Mouse (Mus musculus): ENCODE measurements around the gene Efna4. TPM values are rescaled to one million over a fixed set of nuclear protein-coding genes. Genes with fewer than 3 reads are reported as not detected.

Gene Efna4
- polyA plus RNA-seq, 1 experiment, result 0.64 TPM

- no peak for TF ChIP-seq CTCF (IDR thresholded peaks at IDR 0.05; ENCODE audit: borderline replicate concordance, insufficient read depth, low read depth, low read length)
- TF ChIP-seq POLR2A (IDR thresholded peaks at IDR 0.05; ENCODE audit: borderline replicate concordance, insufficient read depth, low read length), result no peak
- Histone ChIP-seq H3K27ac (ENCODE audit: insufficient read depth, low read length) (no peak overlapping the region), H3K4me3 (replicated peaks; ENCODE audit: insufficient read depth, low read depth, low read length) (no peak overlapping the region), H3K4me1 (ENCODE audit: control insufficient read depth, insufficient read depth, low read length) (0 out of 2 replicates have a peak, but pooled peaks cover 2% of the 10 kb centered on the region), H3K27me3 (ENCODE audit: control insufficient read depth, insufficient read depth, low read length) (no peaks in the 10 kb centered on the region)
- DNase-seq, result no peak
- WGBS, result 52% methylated on average over 5 of the region's 5 CpGs
Observed at GRCm38 (mm10) chr3:89373581-89374231, 35.9 kb upstream of the Efna4 start.

- peak in 1 of 2 experiments; percentile 3 for DNase-seq
- 70% methylated on average over 11 of the region's 11 CpGs for WGBS
- no peaks in the 10 kb centered on the region for H3K4me1 ChIP-seq (ENCODE audit: control insufficient read depth, insufficient read depth, low read length)
- H3K27ac ChIP-seq (ENCODE audit: insufficient read depth, low read length), result no peak overlapping the region
- no peak for TF ChIP-seq CTCF (IDR thresholded peaks at IDR 0.05; ENCODE audit: borderline replicate concordance, insufficient read depth, low read depth, low read length)
- TF ChIP-seq POLR2A (IDR thresholded peaks at IDR 0.05; ENCODE audit: borderline replicate concordance, insufficient read depth, low read length), result no peak
- H3K4me3 ChIP-seq (replicated peaks; ENCODE audit: insufficient read depth, low read depth, low read length), result no peak overlapping the region
- H3K27me3 ChIP-seq (ENCODE audit: control insufficient read depth, insufficient read depth, low read length), result no peaks in the 10 kb centered on the region
Observed at GRCm38 (mm10) chr3:89367338-89367737, 29.5 kb upstream of the Efna4 start.

- peak in 1 of 2 experiments; percentile 4 for DNase-seq
- Histone ChIP-seq H3K4me1 (ENCODE audit: control insufficient read depth, insufficient read depth, low read length) (no peaks in the 10 kb centered on the region), H3K27me3 (ENCODE audit: control insufficient read depth, insufficient read depth, low read length) (no peaks in the 10 kb centered on the region), H3K4me3 (replicated peaks; ENCODE audit: insufficient read depth, low read depth, low read length) (no peak overlapping the region), H3K27ac (ENCODE audit: insufficient read depth, low read length) (no peak overlapping the region)
- WGBS, result 80% methylated on average over 20 of the region's 20 CpGs
- TF ChIP-seq CTCF (IDR thresholded peaks at IDR 0.05; ENCODE audit: borderline replicate concordance, insufficient read depth, low read depth, low read length) (no peak), POLR2A (IDR thresholded peaks at IDR 0.05; ENCODE audit: borderline replicate concordance, insufficient read depth, low read length) (no peak)
Observed at GRCm38 (mm10) chr3:89365486-89366414, 27.9 kb upstream of the Efna4 start.

GRCm38 (mm10) chr3:89365153-89365485, 27.3 kb upstream of the Efna4 start, which contains the start of gene Dcst1:
Gene Dcst1, minus strand, starts transcription at chr3:89365253.
- WGBS, result 83% methylated on average over 11 of the region's 11 CpGs
- Histone ChIP-seq H3K27ac (ENCODE audit: insufficient read depth, low read length) (no peak within 1 kb of the TSS), H3K4me3 (replicated peaks; ENCODE audit: insufficient read depth, low read depth, low read length) (no peak within 1 kb of the TSS), H3K27me3 (ENCODE audit: control insufficient read depth, insufficient read depth, low read length) (no peaks in the 10 kb centered on the region), H3K4me1 (ENCODE audit: control insufficient read depth, insufficient read depth, low read length) (no peaks in the 10 kb centered on the region)
- TF ChIP-seq CTCF (IDR thresholded peaks at IDR 0.05; ENCODE audit: borderline replicate concordance, insufficient read depth, low read depth, low read length) (no peak), POLR2A (IDR thresholded peaks at IDR 0.05; ENCODE audit: borderline replicate concordance, insufficient read depth, low read length) (no peak)
- no peak for DNase-seq

- WGBS, result 52% methylated on average over 8 of the region's 8 CpGs
- no peak for TF ChIP-seq CTCF (IDR thresholded peaks at IDR 0.05; ENCODE audit: borderline replicate concordance, insufficient read depth, low read depth, low read length)
- TF ChIP-seq POLR2A (IDR thresholded peaks at IDR 0.05; ENCODE audit: borderline replicate concordance, insufficient read depth, low read length), result no peak
- H3K4me1 ChIP-seq (ENCODE audit: control insufficient read depth, insufficient read depth, low read length), result no peaks in the 10 kb centered on the region
- no peaks in the 10 kb centered on the region for H3K27me3 ChIP-seq (ENCODE audit: control insufficient read depth, insufficient read depth, low read length)
- no peak overlapping the region for H3K27ac ChIP-seq (ENCODE audit: insufficient read depth, low read length)
- peak in 1 of 2 experiments; percentile 3 for DNase-seq
- H3K4me3 ChIP-seq (replicated peaks; ENCODE audit: insufficient read depth, low read depth, low read length), result no peak overlapping the region
Observed at GRCm38 (mm10) chr3:89364631-89365030, 26.8 kb upstream of the Efna4 start.

GRCm38 (mm10) chr3:89361675-89362074, 23.8 kb upstream of the Efna4 start, which contains the start of gene Dcst2:
Gene Dcst2, plus strand, starts transcription at chr3:89361975.
- TF ChIP-seq POLR2A (IDR thresholded peaks at IDR 0.05; ENCODE audit: borderline replicate concordance, insufficient read depth, low read length) (no peak), CTCF (IDR thresholded peaks at IDR 0.05; ENCODE audit: borderline replicate concordance, insufficient read depth, low read depth, low read length) (no peak)
- no peak for DNase-seq
- WGBS, result 84% methylated on average over 7 of the region's 7 CpGs
- Histone ChIP-seq H3K27me3 (ENCODE audit: control insufficient read depth, insufficient read depth, low read length) (no peaks in the 10 kb centered on the region), H3K4me1 (ENCODE audit: control insufficient read depth, insufficient read depth, low read length) (no peaks in the 10 kb centered on the region), H3K27ac (ENCODE audit: insufficient read depth, low read length) (no peak within 1 kb of the TSS), H3K4me3 (replicated peaks; ENCODE audit: insufficient read depth, low read depth, low read length) (no peak within 1 kb of the TSS)

GRCm38 (mm10) chr3:89360237-89360636, 22.4 kb upstream of the Efna4 start:
- Histone ChIP-seq H3K4me1 (ENCODE audit: control insufficient read depth, insufficient read depth, low read length) (no peaks in the 10 kb centered on the region), H3K27me3 (ENCODE audit: control insufficient read depth, insufficient read depth, low read length) (no peaks in the 10 kb centered on the region), H3K4me3 (replicated peaks; ENCODE audit: insufficient read depth, low read depth, low read length) (no peak overlapping the region), H3K27ac (ENCODE audit: insufficient read depth, low read length) (no peak overlapping the region)
- TF ChIP-seq CTCF (IDR thresholded peaks at IDR 0.05; ENCODE audit: borderline replicate concordance, insufficient read depth, low read depth, low read length), result no peak
- WGBS, result 49% methylated on average over 3 of the region's 3 CpGs
- DNase-seq, result no peak
